Mouse (Mus musculus) heart, embryonic 11.5 days (tissue): ENCODE results near the gene Klf8. TPM values are rescaled to one million over a fixed set of nuclear protein-coding genes. Genes with fewer than 3 reads are reported as not detected.
"Not testable (repeated sequence)": the region's sequence is repeated elsewhere in the genome, so short reads cannot be mapped to it uniquely, and the experiment has no call there.

Experiments
- ATAC-seq: fragments of 200-750 bp; cut with Nextera tagmentation; replicated peaks from 2 replicates; pipeline ENCODE4 v1.8.0; 2017; ENCODE audit warnings: moderate library complexity; ENCODE audit not compliant: insufficient number of reproducible peaks, low FRiP score, low TSS enrichment
- H3K27ac ChIP-seq: fragments of 300-500 bp; sonication (generic); 2 replicates; pipeline ENCODE4 v1.5.1; 2014; ENCODE audit warnings: mild to moderate bottlenecking, low read depth, low read length
- H3K27me3 ChIP-seq: fragments of 300-500 bp; sonication (generic); 2 replicates; pipeline ENCODE4 v1.6.1; 2014; ENCODE audit warnings: mild to moderate bottlenecking, low read length, mixed read lengths; ENCODE audit not compliant: control insufficient read depth, insufficient read depth
- H3K36me3 ChIP-seq: fragments of 300-500 bp; sonication (generic); 2 replicates; pipeline ENCODE4 v1.6.1; 2014; ENCODE audit warnings: mild to moderate bottlenecking, low read length, moderate library complexity, mixed read lengths; ENCODE audit not compliant: control insufficient read depth, insufficient read depth
- H3K4me1 ChIP-seq: fragments of 300-500 bp; sonication (generic); 2 replicates; pipeline ENCODE4 v1.6.1; 2014; ENCODE audit warnings: low read length; ENCODE audit not compliant: control insufficient read depth, insufficient read depth
- H3K4me2 ChIP-seq: fragments of 300-500 bp; sonication (generic); 2 replicates; pipeline ENCODE4 v1.6.1; 2014; ENCODE audit warnings: mild to moderate bottlenecking, moderate library complexity
- H3K4me3 ChIP-seq: fragments of 300-500 bp; sonication (generic); 2 replicates; pipeline ENCODE4 v1.5.1; 2014; ENCODE audit warnings: low read depth, low read length
- H3K9ac ChIP-seq: fragments of 300-500 bp; sonication (generic); 2 replicates; pipeline ENCODE4 v1.6.1; 2014; ENCODE audit warnings: mild to moderate bottlenecking, low read depth, low read length, moderate library complexity
- H3K9me3 ChIP-seq: fragments of 300-500 bp; sonication (generic); replicated peaks from 2 replicates; pipeline ENCODE4 v1.6.1; 2016; ENCODE audit warnings: low read length; ENCODE audit not compliant: control insufficient read depth
- WGBS: fragments of 180-500 bp; shearing (Covaris S2); extraction: QIAGEN DNeasy Blood & Tissue Kit; methylation state at CpG from one replicate; pipeline ENCODE4 v1.1.7; 2014; ENCODE audit not compliant: insufficient replicate concordance; 5-methylcytosine and 5-hydroxymethylcytosine counted together
- polyA plus RNA-seq: library from polyadenylated mRNA; unstranded; fragments of >200 nt; fragmentation: Nextera tagmentation; extraction: Ambion mirVana; gene quantifications from 2 replicates; pipeline ENCODE4 v1.2.1, GENCODE M21; 2014

The Klf8 gene
- polyA plus RNA-seq, 1 experiment from 2014 or later: 1.6 TPM

DNA sequence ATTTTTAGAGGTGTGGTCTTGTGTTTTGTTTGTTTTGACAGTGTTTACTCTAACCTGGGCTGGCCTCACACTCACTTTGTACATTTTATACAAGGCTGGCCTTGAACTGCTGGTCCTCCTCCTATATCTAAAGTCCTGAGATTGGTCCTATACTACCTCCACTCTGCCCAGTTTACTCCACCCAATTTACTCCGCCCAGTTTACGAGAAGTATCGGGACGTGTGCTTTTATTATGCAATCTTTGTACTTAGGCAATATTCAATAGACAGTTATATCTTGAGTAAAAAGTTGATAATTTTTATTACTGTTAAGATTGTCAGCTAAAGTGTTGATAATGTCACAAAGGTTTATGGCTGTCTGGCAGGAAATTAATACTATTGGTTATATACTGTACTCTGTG lies 74.1 kb downstream of the Klf8 start:
- H3K36me3 ChIP-seq: no peaks in the 10 kb centered on the region
- WGBS: 87% methylated on average over 4 of the region's 4 CpGs
- no peak for ATAC-seq
- no peak overlapping the region for H3K4me3 ChIP-seq
- H3K9me3 ChIP-seq: no peaks in the 10 kb centered on the region
- H3K27me3 ChIP-seq: no peaks in the 10 kb centered on the region
- H3K27ac ChIP-seq: no peak overlapping the region
- no peaks in the 10 kb centered on the region for H3K4me1 ChIP-seq
- no peak overlapping the region for H3K9ac ChIP-seq
- H3K4me2 ChIP-seq: no peak overlapping the region

DNA sequence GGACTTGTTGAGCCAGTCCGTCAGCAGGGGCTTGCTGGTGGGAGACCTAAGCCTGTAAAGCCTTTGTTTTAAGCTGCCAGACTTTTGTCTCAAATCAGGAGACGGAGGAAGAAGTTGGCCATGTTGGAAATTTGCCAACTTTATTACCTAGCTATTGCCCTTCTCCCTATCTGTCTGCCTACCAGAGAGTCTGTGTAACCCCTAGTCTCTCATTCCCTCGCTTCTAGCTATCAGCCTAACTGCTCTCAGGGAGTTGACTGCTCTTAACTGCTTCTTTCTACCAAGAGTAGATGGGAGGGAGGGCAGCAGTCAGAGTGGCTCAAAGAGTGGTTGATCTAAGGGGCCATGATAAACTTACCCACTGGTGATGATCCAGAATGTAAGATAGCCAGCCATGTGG lies 85.8 kb downstream of the Klf8 start:
- H3K27me3 ChIP-seq: no peaks in the 10 kb centered on the region
- H3K4me3 ChIP-seq: no peak overlapping the region
- no peaks in the 10 kb centered on the region for H3K36me3 ChIP-seq
- no peak overlapping the region for H3K4me2 ChIP-seq
- H3K9ac ChIP-seq: no peak overlapping the region
- no peak for ATAC-seq
- no peaks in the 10 kb centered on the region for H3K4me1 ChIP-seq
- H3K27ac ChIP-seq: no peak overlapping the region
- H3K9me3 ChIP-seq: no peaks in the 10 kb centered on the region
- WGBS: 62% methylated on average over 3 of the region's 3 CpGs

DNA sequence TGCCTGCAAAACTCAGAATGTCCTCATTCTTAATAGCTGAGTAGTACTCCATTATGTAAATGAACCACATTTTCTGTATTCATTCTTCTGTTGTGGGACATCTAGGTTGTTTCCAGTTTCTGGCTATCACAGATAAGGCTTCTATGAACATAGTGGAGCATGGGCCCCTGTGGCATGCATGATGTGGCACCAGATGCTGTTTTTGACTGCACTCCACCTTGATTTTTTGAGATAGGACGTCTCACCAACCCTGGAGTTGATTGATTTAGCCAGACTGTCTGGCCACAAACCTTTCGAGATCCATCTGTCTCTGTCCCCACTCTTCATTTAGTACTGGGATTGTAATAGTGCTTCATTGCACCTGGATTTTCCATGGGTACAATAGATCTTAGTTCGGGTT lies 96.9 kb downstream of the Klf8 start:
- not testable (repeated sequence) for H3K4me3 ChIP-seq, H3K27me3 ChIP-seq, H3K36me3 ChIP-seq, H3K4me1 ChIP-seq, ATAC-seq, H3K9ac ChIP-seq, H3K27ac ChIP-seq, H3K9me3 ChIP-seq, H3K4me2 ChIP-seq
- 63% methylated on average over 3 of the region's 3 CpGs for WGBS

DNA sequence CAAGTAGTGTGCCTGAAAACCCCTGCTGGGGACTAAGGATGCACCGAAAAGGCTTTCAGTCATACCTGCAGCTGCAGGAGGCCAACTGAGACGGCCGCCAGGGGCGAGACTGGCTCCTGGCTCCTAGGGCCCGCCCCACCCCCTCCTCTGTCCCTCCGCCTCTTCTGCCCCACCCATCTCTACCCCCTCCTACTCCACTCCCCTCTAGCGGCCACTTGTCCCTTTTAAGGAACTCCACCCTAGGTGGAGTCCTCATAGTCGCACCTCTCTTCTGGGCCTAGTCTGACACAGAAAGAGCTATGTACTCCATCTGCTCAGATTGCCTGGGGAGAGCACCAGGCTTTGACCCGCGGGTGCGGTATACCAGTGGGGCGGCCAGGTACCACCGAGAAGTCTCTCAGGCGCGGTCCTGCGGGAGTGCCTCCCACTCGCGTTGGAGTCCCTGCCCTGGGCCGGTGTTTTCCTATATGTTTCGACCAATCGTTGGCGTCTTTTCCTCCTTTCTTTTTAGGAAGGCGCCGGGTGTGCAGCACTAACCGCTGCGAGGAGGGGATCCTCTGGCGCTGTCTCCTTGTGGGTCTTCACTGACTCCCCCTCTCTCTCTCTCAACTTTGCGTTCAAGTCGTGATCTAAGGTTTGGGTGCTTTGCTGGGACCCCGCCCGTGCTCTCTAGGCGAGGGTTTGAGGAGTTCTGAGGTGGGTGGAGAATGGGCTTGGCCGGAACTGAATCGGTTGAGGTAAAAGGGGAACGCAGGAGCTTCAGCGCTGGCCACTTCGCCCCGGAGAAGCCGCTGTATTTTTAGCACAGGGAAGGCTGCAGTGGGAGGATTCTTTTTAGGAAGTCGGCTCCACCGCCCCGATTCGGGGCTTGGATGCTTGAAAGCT lies 122.3 kb downstream of the Klf8 start:
- peak; percentile 74 for ATAC-seq
- H3K9ac ChIP-seq: peak overlapping the region; percentile 62
- H3K27ac ChIP-seq: no peak overlapping the region

DNA sequence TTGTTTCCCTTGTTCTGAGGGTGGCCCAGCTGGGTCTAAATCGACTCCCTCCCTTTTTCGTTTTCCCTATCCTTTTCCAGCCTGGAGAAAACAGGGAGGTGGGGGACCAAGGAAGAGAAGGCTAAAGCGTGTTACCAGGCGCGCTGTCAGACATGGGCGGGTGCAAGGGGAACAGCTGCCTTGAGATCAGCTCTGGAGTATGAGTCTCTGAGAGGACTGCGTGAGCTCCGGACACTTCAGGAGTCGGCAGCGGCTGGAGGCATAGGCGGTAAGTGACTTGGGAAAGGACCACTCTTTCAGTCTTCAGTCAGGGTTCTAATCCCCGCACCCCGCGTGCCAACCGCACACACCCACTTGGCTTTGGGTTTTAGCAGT lies 122.9 kb downstream of the Klf8 start:
- H3K27ac ChIP-seq: no peak overlapping the region
- 11% methylated on average over 15 of the region's 15 CpGs for WGBS
- no peaks in the 10 kb centered on the region for H3K9me3 ChIP-seq
- H3K4me1 ChIP-seq: no peaks in the 10 kb centered on the region
- no peaks in the 10 kb centered on the region; the same call in 1 of the 2 replicates for H3K27me3 ChIP-seq
- ATAC-seq: no peak
- H3K4me3 ChIP-seq: peak overlapping the region; percentile 48
- no peaks in the 10 kb centered on the region for H3K36me3 ChIP-seq
- H3K9ac ChIP-seq: peak overlapping the region; percentile 43; the same call in 1 of the 2 replicates
- H3K4me2 ChIP-seq: peak overlapping the region; percentile 74

More for the DNA sequence above, 122.3 kb downstream of the Klf8 start:
- H3K4me3 ChIP-seq: peak overlapping the region; percentile 48
- H3K4me1 ChIP-seq: no peaks in the 10 kb centered on the region
- 18% methylated on average over 43 of the region's 43 CpGs for WGBS
- H3K27me3 ChIP-seq: no peaks in the 10 kb centered on the region; the same call in 1 of the 2 replicates
- no peaks in the 10 kb centered on the region for H3K36me3 ChIP-seq
- no peaks in the 10 kb centered on the region for H3K9me3 ChIP-seq
- peak overlapping the region; percentile 74 for H3K4me2 ChIP-seq

DNA sequence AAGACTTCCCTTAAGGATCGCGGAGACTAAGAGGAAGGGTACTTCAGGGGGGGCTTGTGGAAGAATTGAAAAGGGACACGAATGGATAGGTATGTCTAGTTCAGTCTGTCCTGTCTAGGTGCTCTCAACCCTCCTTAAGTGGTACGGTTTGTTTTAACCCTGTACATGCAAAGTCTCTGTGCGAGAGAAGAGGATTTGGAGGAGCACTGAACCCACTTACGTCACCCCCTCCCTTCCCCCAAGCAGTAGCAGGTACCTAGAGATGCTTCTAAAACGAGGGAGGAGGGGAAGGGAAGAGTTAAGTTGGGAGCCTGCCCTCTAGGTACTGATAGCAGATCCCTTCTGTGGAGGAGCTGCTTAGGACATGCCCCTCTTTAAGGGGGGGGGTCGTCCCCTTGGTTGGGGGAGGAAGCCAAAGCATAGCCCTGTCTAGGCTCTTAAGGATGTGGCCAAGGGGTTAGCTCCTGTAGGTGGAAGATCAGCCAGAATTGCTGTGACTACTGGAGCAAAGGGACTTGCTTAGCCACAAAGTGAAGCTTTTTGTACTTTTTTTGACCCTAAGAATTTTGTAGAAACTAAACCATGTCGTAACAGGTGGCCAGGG lies 123.5 kb downstream of the Klf8 start:
- no peak overlapping the region for H3K27ac ChIP-seq
- H3K4me3 ChIP-seq: peak overlapping the region; percentile 48
- H3K4me1 ChIP-seq: no peaks in the 10 kb centered on the region
- 19% methylated on average over 9 of the region's 9 CpGs for WGBS
- H3K36me3 ChIP-seq: no peaks in the 10 kb centered on the region
- H3K9ac ChIP-seq: no peak overlapping the region; the same call in 1 of the 2 replicates
- ATAC-seq: no peak
- H3K27me3 ChIP-seq: no peaks in the 10 kb centered on the region; the same call in 1 of the 2 replicates
- peak overlapping the region; percentile 74 for H3K4me2 ChIP-seq
- H3K9me3 ChIP-seq: no peaks in the 10 kb centered on the region

DNA sequence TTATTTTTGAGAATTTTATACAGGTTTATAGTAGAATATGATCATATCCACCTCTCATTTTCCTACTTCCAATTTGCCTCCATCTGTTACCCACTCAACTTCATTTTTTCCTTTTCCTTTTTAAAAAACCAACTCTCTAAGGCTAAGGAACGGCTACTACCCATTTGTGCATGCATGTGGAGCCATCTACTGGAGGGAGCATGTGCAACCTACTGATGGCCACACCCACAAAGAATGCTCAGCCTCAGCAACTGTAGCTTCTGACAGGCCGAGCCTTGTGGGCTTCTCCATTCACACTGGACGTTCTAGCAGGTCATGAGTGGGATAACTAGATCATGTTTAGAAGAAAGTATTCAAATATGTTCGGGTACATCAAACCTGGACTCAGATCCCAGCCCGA lies 129.5 kb downstream of the Klf8 start:
- 29% methylated on average over 5 of the region's 5 CpGs for WGBS
- no peak overlapping the region for H3K4me3 ChIP-seq
- no peak for ATAC-seq

DNA sequence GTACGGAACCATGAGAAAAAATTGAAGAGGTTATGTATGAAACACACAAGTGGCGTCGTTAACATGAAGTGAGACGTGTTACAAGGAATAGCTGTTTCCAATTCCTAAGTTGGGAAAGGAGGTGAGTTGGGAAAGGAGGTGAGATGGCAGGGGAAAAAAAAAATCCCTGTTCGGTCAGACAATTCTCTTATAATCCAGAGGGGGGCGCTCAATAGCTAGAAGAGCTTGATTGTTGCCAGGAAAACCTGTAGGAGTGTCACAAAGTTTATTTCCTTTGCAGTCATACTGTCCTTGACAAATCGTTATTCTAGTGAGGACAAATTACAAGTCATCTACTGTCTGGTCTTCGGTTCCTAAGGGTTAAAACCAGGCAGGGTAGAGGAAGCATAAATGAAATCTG lies 132.5 kb downstream of the Klf8 start:
- Histone ChIP-seq H3K4me3 (no peak overlapping the region), H3K4me1 (no peaks in the 10 kb centered on the region), H3K9ac (no peak overlapping the region), H3K4me2 (no peak overlapping the region), H3K27me3 (no peaks in the 10 kb centered on the region), H3K27ac (no peak overlapping the region), H3K9me3 (no peaks in the 10 kb centered on the region), H3K36me3 (no peaks in the 10 kb centered on the region)
- ATAC-seq: no peak
- 35% methylated on average over 8 of the region's 8 CpGs for WGBS

More for the DNA sequence above, 129.5 kb downstream of the Klf8 start:
- Histone ChIP-seq H3K36me3 (no peaks in the 10 kb centered on the region), H3K27me3 (no peaks in the 10 kb centered on the region), H3K9ac (no peak overlapping the region), H3K4me1 (no peaks in the 10 kb centered on the region), H3K4me2 (no peak overlapping the region), H3K9me3 (no peaks in the 10 kb centered on the region), H3K27ac (no peak overlapping the region)
